Mouse (Mus musculus): ENCODE measurements around the gene Cpne9. TPM values are rescaled to one million over a fixed set of nuclear protein-coding genes. Genes with fewer than 3 reads are reported as not detected.
"Not testable (repeated sequence)": the region's sequence is repeated elsewhere in the genome, so short reads cannot be mapped to it uniquely, and the experiment has no call there.

Cpne9 gene
- polyA plus RNA-seq, 1 experiment from 2014 or later, result not detected

- no peaks in the 10 kb centered on the region for H3K27me3 ChIP-seq
- no peaks in the 10 kb centered on the region for H3K9me3 ChIP-seq
- WGBS, result 47% methylated on average over 2 of the region's 2 CpGs
- H3K9ac ChIP-seq, result no peak overlapping the region
- H3K4me1 ChIP-seq, result peaks cover 15% of the 10 kb centered on the region
- no peak overlapping the region for H3K27ac ChIP-seq
- H3K4me3 ChIP-seq, result no peak overlapping the region
- H3K4me2 ChIP-seq, result no peak overlapping the region
- H3K36me3 ChIP-seq, result peaks cover 28% of the 10 kb centered on the region
- no peak for ATAC-seq (ENCODE audit: borderline replicate concordance, extremely low read depth, low FRiP score, low TSS enrichment)
Observed at GRCm38 (mm10) chr6:113330547-113330946, 48.4 kb downstream of the Cpne9 start.

GRCm38 (mm10) chr6:113331721-113332120 lies 49.6 kb downstream of the Cpne9 start:
- H3K4me1 ChIP-seq, result peaks cover 9% of the 10 kb centered on the region
- WGBS, result 85% methylated on average over 11 of the region's 11 CpGs
- peaks cover 37% of the 10 kb centered on the region for H3K36me3 ChIP-seq
- no peak for ATAC-seq (ENCODE audit: borderline replicate concordance, extremely low read depth, low FRiP score, low TSS enrichment)
- no peaks in the 10 kb centered on the region for H3K27me3 ChIP-seq
- H3K4me2 ChIP-seq, result no peak overlapping the region
- no peak overlapping the region for H3K4me3 ChIP-seq
- no peaks in the 10 kb centered on the region for H3K9me3 ChIP-seq
- H3K9ac ChIP-seq, result no peak overlapping the region
- H3K27ac ChIP-seq, result no peak overlapping the region

GRCm38 (mm10) chr6:113332734-113333133 lies 50.6 kb downstream of the Cpne9 start:
- ATAC-seq (ENCODE audit: borderline replicate concordance, extremely low read depth, low FRiP score, low TSS enrichment); H3K4me2 ChIP-seq; H3K4me3 ChIP-seq; H3K27me3 ChIP-seq; H3K9me3 ChIP-seq; H3K9ac ChIP-seq: not testable (repeated sequence)
- whole genome bisulfite sequencing, result 59% methylated on average over 6 of the region's 6 CpGs
- Histone ChIP-seq H3K4me1 (peaks cover 16% of the 10 kb centered on the region), H3K36me3 (peaks cover 38% of the 10 kb centered on the region), H3K27ac (peak overlapping the region; percentile 64)

- Histone ChIP-seq H3K27ac (peak overlapping the region; percentile 64), H3K36me3 (peaks cover 44% of the 10 kb centered on the region), H3K4me2 (no peak overlapping the region), H3K9ac (no peak overlapping the region), H3K27me3 (no peaks in the 10 kb centered on the region), H3K4me1 (peaks cover 16% of the 10 kb centered on the region), H3K9me3 (no peaks in the 10 kb centered on the region), H3K4me3 (no peak overlapping the region)
- WGBS, result 41% methylated on average over 14 of the region's 14 CpGs
- ATAC-seq (ENCODE audit: borderline replicate concordance, extremely low read depth, low FRiP score, low TSS enrichment), result peak; percentile 74
Observed at GRCm38 (mm10) chr6:113333137-113333950, 51.2 kb downstream of the Cpne9 start.

GRCm38 (mm10) chr6:113334216-113334615 lies 52.1 kb downstream of the Cpne9 start:
- Histone ChIP-seq H3K4me2 (no peak overlapping the region), H3K9ac (no peak overlapping the region), H3K27ac (no peak overlapping the region), H3K4me1 (peaks cover 16% of the 10 kb centered on the region), H3K9me3 (no peaks in the 10 kb centered on the region), H3K36me3 (peaks cover 51% of the 10 kb centered on the region), H3K27me3 (no peaks in the 10 kb centered on the region), H3K4me3 (no peak overlapping the region)
- ATAC-seq (ENCODE audit: borderline replicate concordance, extremely low read depth, low FRiP score, low TSS enrichment), result no peak
- 73% methylated on average over 6 of the region's 6 CpGs for WGBS

- no peak for ATAC-seq (ENCODE audit: borderline replicate concordance, extremely low read depth, low FRiP score, low TSS enrichment)
- H3K4me2 ChIP-seq, result no peak overlapping the region
- H3K36me3 ChIP-seq, result peaks cover 52% of the 10 kb centered on the region
- no peak overlapping the region for H3K27ac ChIP-seq
- peaks cover 22% of the 10 kb centered on the region for H3K4me1 ChIP-seq
- no peaks in the 10 kb centered on the region for H3K27me3 ChIP-seq
- H3K9ac ChIP-seq, result no peak overlapping the region
- 46% methylated on average over 8 of the region's 8 CpGs for WGBS
- no peaks in the 10 kb centered on the region for H3K9me3 ChIP-seq
- no peak overlapping the region for H3K4me3 ChIP-seq
Observed at GRCm38 (mm10) chr6:113336852-113337620, 54.9 kb downstream of the Cpne9 start.

- ATAC-seq (ENCODE audit: borderline replicate concordance, extremely low read depth, low FRiP score, low TSS enrichment), result no peak
- Histone ChIP-seq H3K27ac (no peak overlapping the region), H3K4me3 (no peak overlapping the region), H3K36me3 (peaks cover 25% of the 10 kb centered on the region), H3K4me1 (peaks cover 34% of the 10 kb centered on the region), H3K4me2 (0 out of 2 replicates have a peak overlapping the region, but pooled peaks have one; percentile 77), H3K27me3 (no peaks in the 10 kb centered on the region), H3K9me3 (no peaks in the 10 kb centered on the region), H3K9ac (no peak overlapping the region)
- WGBS, result 71% methylated on average over 6 of the region's 6 CpGs
Observed at GRCm38 (mm10) chr6:113341574-113341973, 59.5 kb downstream of the Cpne9 start.

- 20% methylated on average over 3 of the region's 7 CpGs for WGBS
- no peak for ATAC-seq (ENCODE audit: borderline replicate concordance, extremely low read depth, low FRiP score, low TSS enrichment)
- H3K4me1 ChIP-seq, result peaks cover 29% of the 10 kb centered on the region
- H3K27ac ChIP-seq, result peak overlapping the region; percentile 39; the same call in 1 of the 2 replicates
- H3K9ac ChIP-seq, result peak overlapping the region; percentile 82; the same call in 1 of the 2 replicates
- H3K4me2 ChIP-seq, result peak overlapping the region; percentile 77
- H3K36me3 ChIP-seq, result peaks cover 25% of the 10 kb centered on the region
- no peaks in the 10 kb centered on the region for H3K27me3 ChIP-seq
- peak overlapping the region; percentile 67 for H3K4me3 ChIP-seq
- no peaks in the 10 kb centered on the region for H3K9me3 ChIP-seq
Observed at GRCm38 (mm10) chr6:113342297-113342696, 60.2 kb downstream of the Cpne9 start.

GRCm38 (mm10) chr6:113343177-113344092 lies 61.3 kb downstream of the Cpne9 start, which contains the start of gene Camk1:
TSS of gene Camk1 (minus strand) at chr6:113343984.
- no peaks in the 10 kb centered on the region for H3K27me3 ChIP-seq
- peaks cover 28% of the 10 kb centered on the region for H3K4me1 ChIP-seq
- peak within 1 kb of the TSS; percentile 67 for H3K4me3 ChIP-seq
- peak within 1 kb of the TSS; percentile 62 for H3K27ac ChIP-seq
- peaks cover 17% of the 10 kb centered on the region for H3K36me3 ChIP-seq
- peak; percentile 91 for ATAC-seq (ENCODE audit: borderline replicate concordance, extremely low read depth, low FRiP score, low TSS enrichment)
- peak within 1 kb of the TSS; percentile 82 for H3K9ac ChIP-seq
- peak within 1 kb of the TSS; percentile 77 for H3K4me2 ChIP-seq
- WGBS, result 8% methylated on average over 32 of the region's 32 CpGs
- H3K9me3 ChIP-seq, result no peaks in the 10 kb centered on the region

- Histone ChIP-seq H3K4me2 (peak overlapping the region; percentile 77), H3K27ac (peak overlapping the region; percentile 62), H3K27me3 (no peaks in the 10 kb centered on the region), H3K9me3 (no peaks in the 10 kb centered on the region), H3K4me3 (peak overlapping the region; percentile 67; the same call in 1 of the 2 replicates), H3K9ac (no peak overlapping the region; the same call in 1 of the 2 replicates), H3K36me3 (peaks cover 8% of the 10 kb centered on the region; the same call in 1 of the 2 replicates), H3K4me1 (peaks cover 28% of the 10 kb centered on the region)
- WGBS, result 14% methylated on average over 2 of the region's 2 CpGs
- peak; percentile 51; the same call in 1 of the 2 replicates for ATAC-seq (ENCODE audit: borderline replicate concordance, extremely low read depth, low FRiP score, low TSS enrichment)
Observed at GRCm38 (mm10) chr6:113344321-113344720, 62.2 kb downstream of the Cpne9 start.

GRCm38 (mm10) chr6:113346897-113347296 lies 64.8 kb downstream of the Cpne9 start:
- Histone ChIP-seq H3K4me2 (no peak overlapping the region), H3K4me3 (no peak overlapping the region), H3K4me1 (peaks cover 28% of the 10 kb centered on the region), H3K9me3 (no peaks in the 10 kb centered on the region), H3K27me3 (no peaks in the 10 kb centered on the region), H3K36me3 (no peaks in the 10 kb centered on the region), H3K27ac (no peak overlapping the region), H3K9ac (no peak overlapping the region)
- ATAC-seq (ENCODE audit: borderline replicate concordance, extremely low read depth, low FRiP score, low TSS enrichment), result no peak
- WGBS, result 54% methylated on average over 4 of the region's 4 CpGs
